Comparison of ENCODE assay signal across 15 mouse cellular contexts in the genomic region with DNA sequence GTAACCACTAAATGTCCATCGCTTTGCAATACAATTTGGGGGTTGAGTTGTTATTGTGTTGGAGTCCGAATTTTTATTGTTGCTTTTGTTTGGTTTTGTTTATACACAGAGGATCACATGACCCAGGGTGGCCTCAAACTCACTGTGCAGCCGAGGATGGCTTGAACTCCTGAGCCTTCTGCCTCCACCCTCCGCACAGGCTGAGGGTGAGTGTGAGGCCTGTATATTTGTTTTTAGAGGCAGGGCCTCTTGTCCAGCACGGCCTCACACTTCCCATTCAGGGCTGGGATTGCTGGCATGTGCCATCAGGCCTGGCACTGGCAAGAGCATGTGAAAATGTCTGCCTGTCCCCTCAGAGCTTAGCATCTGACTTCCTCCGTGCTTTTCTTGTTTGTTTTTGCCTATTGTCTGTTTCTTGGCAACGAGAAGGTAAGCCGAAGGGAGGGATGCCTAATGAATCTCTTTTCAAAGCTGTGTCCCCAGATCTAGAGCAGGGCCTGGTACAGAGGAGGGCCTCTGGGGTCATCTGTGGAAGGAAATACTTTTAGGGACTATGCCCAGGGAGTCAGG. TPM values are rescaled to one million over a fixed set of nuclear protein-coding genes. Genes with fewer than 3 reads are reported as not detected.
DNase-seq lines count a peak whose midpoint lies in the region; ATAC-seq lines count a peak whose summit lies in the region.
"Had no signal": no experiment of that assay in that cellular context is flagged by ENCODE, and none has a peak within 500 bp of the region (broad histone marks: within the 10 kb centered on the region; RNA-seq: fewer than 3 reads in every experiment).

No protein-coding gene starts in this region.

- no peak overlapping the region for H3K4me2 ChIP-seq in neural tube, embryonic 11.5 days (ENCODE audit: low read depth)
- no peak overlapping the region for H3K4me2 ChIP-seq in hindbrain, embryonic 14.5 days (replicated peaks)
- no peak overlapping the region for H3K4me2 ChIP-seq in neural tube, embryonic 15.5 days

- DNase-seq in cerebellum, postnatal 14 days = peak; percentile 38 to 40
- no peak for DNase-seq in neural tube, embryonic 11.5 days (ENCODE audit: low spot score)
- no peak for DNase-seq in neural tube, embryonic 10.5 days (ENCODE audit: extremely low spot score, low spot score)
- DNase-seq in hindbrain, embryonic 14.5 days (ENCODE audit: low spot score) = peak; percentile 48
- no peak for DNase-seq in right cerebral cortex, adult 18-20 months
- no peak for DNase-seq in adrenal gland, postnatal 4 days (ENCODE audit: low spot score in 2 of 2)
- DNase-seq: adrenal gland, postnatal 14 days; heart, adult 18-20 months; thymus, postnatal 4 days had no signal

- no peaks in the 10 kb centered on the region for H3K4me1 ChIP-seq in neural tube, embryonic 11.5 days (ENCODE audit: control insufficient read depth, insufficient read depth, low read length)
- peaks cover 20% of the 10 kb centered on the region for H3K4me1 ChIP-seq in hindbrain, embryonic 14.5 days (replicated peaks; ENCODE audit: control insufficient read depth, insufficient read depth, low read length)
- H3K4me1 ChIP-seq in neural tube, embryonic 15.5 days = peaks cover 42% of the 10 kb centered on the region

- no peaks in the 10 kb centered on the region for H3K27me3 ChIP-seq in neural tube, embryonic 11.5 days (ENCODE audit: control insufficient read depth, insufficient read depth, low read length)
- H3K27me3 ChIP-seq in hindbrain, embryonic 14.5 days (ENCODE audit: control insufficient read depth, insufficient read depth, low read length) = no peaks in the 10 kb centered on the region
- no peaks in the 10 kb centered on the region for H3K27me3 ChIP-seq in neural tube, embryonic 15.5 days (replicated peaks)

- no peaks in the 10 kb centered on the region for H3K9me3 ChIP-seq in neural tube, embryonic 11.5 days (ENCODE audit: control insufficient read depth, low read length)
- no peaks in the 10 kb centered on the region for H3K9me3 ChIP-seq in hindbrain, embryonic 14.5 days (ENCODE audit: control insufficient read depth, low read length)
- H3K9me3 ChIP-seq in neural tube, embryonic 15.5 days (replicated peaks) = no peaks in the 10 kb centered on the region
- H3K9me3 ChIP-seq: G1E had no signal

- ATAC-seq in cerebellum, adult (ENCODE audit: insufficient number of reproducible peaks, low FRiP score, low TSS enrichment) = no peak
- ATAC-seq in neural tube, embryonic 11.5 days (ENCODE audit: insufficient read depth, low FRiP score, low TSS enrichment) = no peak
- no peak for ATAC-seq in hindbrain, embryonic 14.5 days (ENCODE audit: low FRiP score)
- no peak for ATAC-seq in neural tube, embryonic 15.5 days (ENCODE audit: low FRiP score)

- H3K36me3 ChIP-seq in neural tube, embryonic 11.5 days (ENCODE audit: control insufficient read depth, insufficient read depth, low read length) = no peaks in the 10 kb centered on the region
- no peaks in the 10 kb centered on the region for H3K36me3 ChIP-seq in hindbrain, embryonic 14.5 days (replicated peaks; ENCODE audit: control insufficient read depth, insufficient read depth)
- no peaks in the 10 kb centered on the region for H3K36me3 ChIP-seq in neural tube, embryonic 15.5 days
- H3K36me3 ChIP-seq: G1E had no signal

- 0 out of 2 replicates have a peak overlapping the region, but pooled peaks have one; percentile 18 for H3K9ac ChIP-seq in neural tube, embryonic 11.5 days (ENCODE audit: low read length)
- peak overlapping the region; percentile 25; the same call in 1 of the 2 replicates for H3K9ac ChIP-seq in hindbrain, embryonic 14.5 days
- no peak overlapping the region for H3K9ac ChIP-seq in neural tube, embryonic 15.5 days (replicated peaks)

- no peak overlapping the region for H3K27ac ChIP-seq in neural tube, embryonic 11.5 days (ENCODE audit: low read depth, low read length)
- H3K27ac ChIP-seq in hindbrain, embryonic 14.5 days = peak overlapping the region; percentile 71
- peak overlapping the region; percentile 75 for H3K27ac ChIP-seq in neural tube, embryonic 15.5 days (replicated peaks)

- H3K4me3 ChIP-seq in neural tube, embryonic 11.5 days (ENCODE audit: low read depth, low read length) = no peak overlapping the region
- H3K4me3 ChIP-seq in hindbrain, embryonic 14.5 days (replicated peaks; ENCODE audit: low read length) = no peak overlapping the region
- H3K4me3 ChIP-seq in neural tube, embryonic 15.5 days (replicated peaks) = no peak overlapping the region

- WGBS in neural tube, embryonic 11.5 days = 39% methylated on average over 8 of the region's 8 CpGs
- WGBS in hindbrain, embryonic 14.5 days = 31% methylated on average over 8 of the region's 8 CpGs
- WGBS in neural tube, embryonic 15.5 days = 24% methylated on average over 8 of the region's 8 CpGs

RNA-seq across cellular contexts. Expression of a gene that starts 25.5 kb away (rescaled TPM):
- polyA plus RNA-seq in neural tube, embryonic 11.5 days (2014; fragmentation: Nextera tagmentation; extraction: Ambion mirVana) = not detected in 2 replicates
- 0.83 and 1.1 TPM in 2 replicates for polyA plus RNA-seq in hindbrain, embryonic 14.5 days (2014; fragmentation: Nextera tagmentation; extraction: Ambion mirVana)
- polyA plus RNA-seq in neural tube, embryonic 15.5 days (2015; fragmentation: Nextera tagmentation; extraction: Ambion mirVana) = 0.33 and 0.38 TPM in 2 replicates
- 1 to 10 TPM; 2.7 to 3.2 TPM for total RNA-seq in adrenal gland, postnatal 4 days (2021)
- total RNA-seq: common myeloid progenitor, adult 5-6 weeks had no signal
- polyA plus RNA-seq: G1E had no signal

RNA-seq across cellular contexts. Expression of a gene that starts 26.4 kb away (rescaled TPM):
- 96.0 and 114 TPM in 2 replicates for polyA plus RNA-seq in neural tube, embryonic 11.5 days (2014; fragmentation: Nextera tagmentation; extraction: Ambion mirVana)
- polyA plus RNA-seq in hindbrain, embryonic 14.5 days (2014; fragmentation: Nextera tagmentation; extraction: Ambion mirVana) = 109 and 131 TPM in 2 replicates
- polyA plus RNA-seq in neural tube, embryonic 15.5 days (2015; fragmentation: Nextera tagmentation; extraction: Ambion mirVana) = 134 and 149 TPM in 2 replicates
- 10 to 100 TPM; 36.2 to 38.3 TPM for total RNA-seq in adrenal gland, postnatal 4 days (2021)

RNA-seq across cellular contexts. Expression of a gene that starts 28.5 kb away (rescaled TPM):
- not detected in 2 replicates for polyA plus RNA-seq in neural tube, embryonic 11.5 days (2014; fragmentation: Nextera tagmentation; extraction: Ambion mirVana)
- polyA plus RNA-seq in hindbrain, embryonic 14.5 days (2014; fragmentation: Nextera tagmentation; extraction: Ambion mirVana) = not detected in 2 replicates
- 0.10 TPM in 1 of 2 replicates, not detected in the other for polyA plus RNA-seq in neural tube, embryonic 15.5 days (2015; fragmentation: Nextera tagmentation; extraction: Ambion mirVana)
- total RNA-seq in adrenal gland, postnatal 4 days (2021) = 1 to 10 TPM in 1 of 2 experiments, under 1 TPM in 1; 0.48 to 5.2 TPM
- total RNA-seq: adrenal gland, postnatal 14 days; common myeloid progenitor, adult 5-6 weeks; G1E; liver, adult 2 months; megakaryocyte, adult 5-6 weeks had no signal
- polyA plus RNA-seq: G1E; liver, adult 2 months had no signal

RNA-seq across cellular contexts. Expression of a gene that starts 54.3 kb away (rescaled TPM):
- 11.5 and 12.5 TPM in 2 replicates for polyA plus RNA-seq in neural tube, embryonic 11.5 days (2014; fragmentation: Nextera tagmentation; extraction: Ambion mirVana)
- 10.1 and 11.0 TPM in 2 replicates for polyA plus RNA-seq in hindbrain, embryonic 14.5 days (2014; fragmentation: Nextera tagmentation; extraction: Ambion mirVana)
- polyA plus RNA-seq in neural tube, embryonic 15.5 days (2015; fragmentation: Nextera tagmentation; extraction: Ambion mirVana) = 8.8 and 10.1 TPM in 2 replicates
- 10 to 100 TPM in 1 of 2 experiments, 1 to 10 TPM in 1; 9.2 to 13.3 TPM for total RNA-seq in adrenal gland, postnatal 4 days (2021)

Comparison
In these comparisons a context has a peak if more than half of its experiments do, and no peak if none do; other contexts are left out.
1. DNase-seq: peak in cerebellum, postnatal 14 days (2 of 2) and hindbrain, embryonic 14.5 days (single experiment); none in neural tube, embryonic 11.5 days (single experiment), neural tube, embryonic 10.5 days (single experiment), right cerebral cortex, adult 18-20 months (single experiment) and adrenal gland, postnatal 4 days (0 of 2).